Mouse (Mus musculus) liver, adult 2 months (tissue): ENCODE results near the gene Armc6. TPM values are rescaled to one million over a fixed set of nuclear protein-coding genes. Genes with fewer than 3 reads are reported as not detected.

Experiments
- DNase-seq: peaks from one replicate; pipeline ENCODE4 v3.0.0-alpha.2; 2011; ENCODE audit warnings: low read depth, low spot score; ENCODE audit errors: extremely low read depth
- H3K27ac ChIP-seq: fragments of 200-500 bp; replicated peaks from 2 replicates; pipeline ENCODE4 v1.5.1; 2012; ENCODE audit warnings: low read depth, mild to moderate bottlenecking, control low read depth, inconsistent platforms, low read length; ENCODE audit not compliant: insufficient read depth
- H3K27me3 ChIP-seq: fragments of 200-500 bp; 2 replicates; pipeline ENCODE4 v1.6.1; 2012; ENCODE audit warnings: mild to moderate bottlenecking, moderate library complexity, low read length, inconsistent platforms; ENCODE audit not compliant: control insufficient read depth, insufficient read depth
- H3K36me3 ChIP-seq: fragments of 200-500 bp; 2 replicates; pipeline ENCODE4 v1.6.1; 2012; ENCODE audit warnings: low read length, inconsistent platforms; ENCODE audit not compliant: control insufficient read depth, insufficient read depth
- H3K4me1 ChIP-seq: fragments of 200-500 bp; 2 replicates; pipeline ENCODE4 v1.6.1; 2011; ENCODE audit warnings: low read length; ENCODE audit not compliant: control insufficient read depth, insufficient read depth
- H3K4me3 ChIP-seq: fragments of 200-500 bp; 2 replicates; pipeline ENCODE4 v1.5.1; 2011; ENCODE audit warnings: low read depth, mild to moderate bottlenecking, control low read depth, low read length, moderate library complexity; ENCODE audit not compliant: insufficient read depth
- H3K79me2 ChIP-seq: fragments of 200-500 bp; 2 replicates; pipeline ENCODE4 v1.6.1; 2012; ENCODE audit warnings: inconsistent platforms, mild to moderate bottlenecking, low read length, moderate library complexity; ENCODE audit not compliant: control insufficient read depth, insufficient read depth
- H3K9ac ChIP-seq: fragments of 200-500 bp; 2 replicates; pipeline ENCODE4 v1.6.1; 2012; ENCODE audit warnings: low read depth, mild to moderate bottlenecking, control low read depth, inconsistent platforms, low read length
- CTCF ChIP-seq: fragments of 200-500 bp; IDR thresholded peaks from 2 replicates; pipeline ENCODE4 v1.5.1; 2011; ENCODE audit warnings: low read depth, low read length, control low read depth
- POLR2A ChIP-seq: fragments of 200-500 bp; IDR thresholded peaks from 2 replicates; pipeline ENCODE4 v1.6.1; 2011; ENCODE audit warnings: low read length, control low read depth; ENCODE audit not compliant: insufficient read depth; ENCODE audit errors: extremely low read depth
- WGBS: fragments of 180-500 bp; shearing (Covaris S2); methylation state at CpG from one replicate; pipeline ENCODE4 v1.1.7; 2018; 5-methylcytosine and 5-hydroxymethylcytosine counted together
- polyA plus RNA-seq: library from polyadenylated mRNA; depleted of rRNA; stranded (reverse); fragments of >200 nt; gene quantifications from 2 replicates; pipeline ENCODE4 v1.2.3, GENCODE M21; 2012; rRNA removed
- total RNA-seq: library from RNA; depleted of rRNA; stranded (reverse); fragments of >200 nt; gene quantifications from 2 replicates; pipeline ENCODE4 v1.2.3, GENCODE M21; 2014; rRNA removed

Gene Armc6
- total RNA-seq: 4.4 and 6.2 TPM in 2 replicates
- 9.6 and 11.6 TPM in 2 replicates for polyA plus RNA-seq

- no peaks in the 10 kb centered on the region for H3K27me3 ChIP-seq
- H3K27ac ChIP-seq: peak within 1 kb of the TSS; percentile 92
- peak within 1 kb of the TSS; percentile 87 for H3K9ac ChIP-seq
- H3K79me2 ChIP-seq: no peaks in the 10 kb centered on the region; the same call in 1 of the 2 replicates
- under 1% methylated on average over 67 of the region's 67 CpGs for WGBS
- no peak for TF ChIP-seq CTCF
- peak; percentile 28; the same call in 1 of the 2 replicates for TF ChIP-seq POLR2A
- H3K4me3 ChIP-seq: peak within 1 kb of the TSS; percentile 68
- DNase-seq: peak; percentile 81
- H3K4me1 ChIP-seq: peaks cover 14% of the 10 kb centered on the region
- peaks cover 15% of the 10 kb centered on the region for H3K36me3 ChIP-seq
These were observed at the start of gene Armc6, which contains the start of gene Sugp2 for GRCm38 (mm10) chr8:70234080-70234780. TSS of gene Armc6 (minus strand) at chr8:70234466. TSS of gene Sugp2 (plus strand) at chr8:70234226.

- peak overlapping the region; percentile 81 for H3K9ac ChIP-seq
- no peaks in the 10 kb centered on the region for H3K79me2 ChIP-seq
- TF ChIP-seq POLR2A (no peak), CTCF (no peak)
- no peaks in the 10 kb centered on the region for H3K27me3 ChIP-seq
- H3K27ac ChIP-seq: no peak overlapping the region; the same call in 1 of the 2 replicates
- H3K4me3 ChIP-seq: peak overlapping the region; percentile 85
- WGBS: 7% methylated on average over 54 of the region's 55 CpGs
- H3K36me3 ChIP-seq: no peaks in the 10 kb centered on the region
- no peaks in the 10 kb centered on the region for H3K4me1 ChIP-seq
- DNase-seq: no peak
These were observed 49.1 kb upstream of the Armc6 start for GRCm38 (mm10) chr8:70283136-70284077.

- Histone ChIP-seq H3K9ac (peak within 1 kb of the TSS; percentile 81), H3K27me3 (no peaks in the 10 kb centered on the region), H3K4me1 (no peaks in the 10 kb centered on the region), H3K36me3 (no peaks in the 10 kb centered on the region), H3K4me3 (peak within 1 kb of the TSS; percentile 85), H3K79me2 (no peaks in the 10 kb centered on the region), H3K27ac (no peak within 1 kb of the TSS; the same call in 1 of the 2 replicates)
- WGBS: 3% methylated on average over 34 of the region's 36 CpGs
- no peak for TF ChIP-seq POLR2A
- peak; percentile 68 for TF ChIP-seq CTCF
- DNase-seq: peak; percentile 58
These were observed 48.4 kb upstream of the Armc6 start, which contains the start of gene Homer3 for GRCm38 (mm10) chr8:70282603-70283135. TSS of gene Homer3 (plus strand) at chr8:70282827.

- no peak for DNase-seq
- no peak for TF ChIP-seq CTCF
- TF ChIP-seq POLR2A: no peak
- no peak overlapping the region for H3K27ac ChIP-seq
These were observed 46.7 kb upstream of the Armc6 start for GRCm38 (mm10) chr8:70281001-70281400.

GRCm38 (mm10) chr8:70279266-70279665 lies 45.0 kb upstream of the Armc6 start:
- H3K27me3 ChIP-seq: no peaks in the 10 kb centered on the region
- H3K27ac ChIP-seq: no peak overlapping the region
- no peaks in the 10 kb centered on the region for H3K79me2 ChIP-seq
- no peaks in the 10 kb centered on the region for H3K36me3 ChIP-seq
- H3K4me3 ChIP-seq: no peak overlapping the region
- no peak for TF ChIP-seq POLR2A
- no peak for TF ChIP-seq CTCF
- 73% methylated on average over 8 of the region's 8 CpGs for WGBS
- no peaks in the 10 kb centered on the region for H3K4me1 ChIP-seq
- DNase-seq: no peak
- H3K9ac ChIP-seq: no peak overlapping the region

More at GRCm38 (mm10) chr8:70281001-70281400, 46.7 kb upstream of the Armc6 start:
- Histone ChIP-seq H3K4me1 (no peaks in the 10 kb centered on the region), H3K4me3 (no peak overlapping the region), H3K9ac (no peak overlapping the region), H3K36me3 (no peaks in the 10 kb centered on the region), H3K79me2 (no peaks in the 10 kb centered on the region), H3K27me3 (no peaks in the 10 kb centered on the region)
- WGBS: 74% methylated on average over 3 of the region's 3 CpGs
